Mouse (Mus musculus): ENCODE measurements around the gene Lyl1.

- TF ChIP-seq CTCF (IDR thresholded peaks at IDR 0.05; ENCODE audit: control insufficient read depth, insufficient read depth, insufficient read length) (no peak), MAX (IDR thresholded peaks at IDR 0.05) (no peak), MYOG (IDR thresholded peaks at IDR 0.05; ENCODE audit: control insufficient read depth, extremely low read depth, insufficient read length) (no peak), MYOD1 (IDR thresholded peaks at IDR 0.05; ENCODE audit: control insufficient read depth, insufficient read length, low read depth) (no peak), USF1 (IDR thresholded peaks at IDR 0.05; ENCODE audit: low read depth) (no peak), CEBPB (IDR thresholded peaks at IDR 0.05; ENCODE audit: low read depth) (no peak), FOSL1 (IDR thresholded peaks at IDR 0.05; ENCODE audit: insufficient read depth, low read length, poor library complexity, severe bottlenecking) (no peak)
Observed at GRCm38 (mm10) chr8:84660819-84661457, 40.3 kb upstream of the Lyl1 start.

Data from C2C12 (cell line).